Mouse (Mus musculus) retina, embryonic 14.5 days (tissue): ENCODE data around the gene Socs2.

Experiments
- DNase-seq: peaks from one replicate; pipeline ENCODE4 v3.0.0-alpha.2; 2015; ENCODE audit warnings: low spot score

The Socs2 gene

GRCm38 (mm10) chr10:95342833-95343590 lies 74.0 kb downstream of the Socs2 start:
- no peak for DNase-seq

DNA sequence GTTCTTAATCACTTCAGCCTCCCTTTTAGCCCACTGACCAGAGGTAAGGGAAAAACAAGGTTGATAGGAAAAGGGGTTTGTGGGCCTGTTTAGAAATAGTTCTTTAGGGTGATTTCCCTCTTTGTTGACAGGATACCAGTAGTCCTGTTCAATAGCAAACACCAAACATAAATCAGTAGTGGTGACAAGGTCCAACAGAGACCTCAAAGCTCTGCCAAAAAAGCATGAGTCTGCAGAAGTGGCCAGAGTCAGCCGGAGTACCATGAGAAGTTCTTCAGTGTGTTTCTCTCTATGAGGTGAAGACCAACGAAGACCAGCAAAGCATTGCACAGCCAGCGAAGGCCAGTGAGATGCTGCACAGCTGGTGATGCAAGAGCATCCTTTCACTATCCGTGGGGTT lies 76.3 kb downstream of the Socs2 start:
- no peak for DNase-seq

- DNase-seq, result no peak
Measured at GRCm38 (mm10) chr10:95337589-95337988, 79.4 kb downstream of the Socs2 start.

- peak; percentile 45 for DNase-seq
Measured at GRCm38 (mm10) chr10:95336781-95337544, 80.0 kb downstream of the Socs2 start.
